Mouse (Mus musculus): Measurements from ENCODE around the gene Ntsr2. TPM values are rescaled to one million over a fixed set of nuclear protein-coding genes. Genes with fewer than 3 reads are reported as not detected.

Gene Ntsr2
- polyA plus RNA-seq, 1 experiment from 2014 or later, result 0.48 TPM

- WGBS, result 49% methylated on average over 8 of the region's 8 CpGs
- no peaks in the 10 kb centered on the region for H3K27me3 ChIP-seq (replicated peaks; ENCODE audit: insufficient read depth, low read length)
Observed at GRCm38 (mm10) chr12:16644698-16645097, 8.5 kb upstream of the Ntsr2 start.

GRCm38 (mm10) chr12:16646780-16647409 is 6.3 kb upstream of the Ntsr2 start:
- Histone ChIP-seq H3K4me2 (replicated peaks; ENCODE audit: low read depth, low read length) (no peak overlapping the region), H3K9ac (replicated peaks; ENCODE audit: low read depth) (no peak overlapping the region), H3K36me3 (ENCODE audit: insufficient read depth, low read length) (no peaks in the 10 kb centered on the region), H3K4me3 (ENCODE audit: low read depth, low read length) (no peak overlapping the region), H3K9me3 (ENCODE audit: low read length) (no peaks in the 10 kb centered on the region), H3K27me3 (replicated peaks; ENCODE audit: insufficient read depth, low read length) (no peaks in the 10 kb centered on the region), H3K27ac (ENCODE audit: low read length) (no peak overlapping the region), H3K4me1 (ENCODE audit: insufficient read depth, low read depth, low read length) (no peaks in the 10 kb centered on the region)
- DNase-seq (ENCODE audit: low spot score), result no peak
- 36% methylated on average over 9 of the region's 9 CpGs for WGBS
- TF ChIP-seq CTCF (IDR thresholded peaks at IDR 0.05) (no peak), EP300 (IDR thresholded peaks at IDR 0.05) (no peak)
- ATAC-seq, result no peak

More at GRCm38 (mm10) chr12:16644698-16645097, 8.5 kb upstream of the Ntsr2 start:
- Histone ChIP-seq H3K4me2 (replicated peaks; ENCODE audit: low read depth, low read length) (no peak overlapping the region), H3K4me3 (ENCODE audit: low read depth, low read length) (no peak overlapping the region), H3K9me3 (ENCODE audit: low read length) (no peaks in the 10 kb centered on the region), H3K4me1 (ENCODE audit: insufficient read depth, low read depth, low read length) (no peaks in the 10 kb centered on the region), H3K27ac (ENCODE audit: low read length) (no peak overlapping the region), H3K9ac (replicated peaks; ENCODE audit: low read depth) (no peak overlapping the region), H3K36me3 (ENCODE audit: insufficient read depth, low read length) (no peaks in the 10 kb centered on the region)
- TF ChIP-seq EP300 (IDR thresholded peaks at IDR 0.05), result no peak
- TF ChIP-seq CTCF (IDR thresholded peaks at IDR 0.05), result no peak
- ATAC-seq, result no peak
- no peak for DNase-seq (ENCODE audit: low spot score)

GRCm38 (mm10) chr12:16648273-16648672 is 4.9 kb upstream of the Ntsr2 start:
- DNase-seq (ENCODE audit: low spot score) (no peak), ATAC-seq (no peak)
- H3K9ac ChIP-seq (replicated peaks; ENCODE audit: low read depth), result no peak overlapping the region
- H3K9me3 ChIP-seq (ENCODE audit: low read length), result no peaks in the 10 kb centered on the region
- TF ChIP-seq EP300 (IDR thresholded peaks at IDR 0.05), result no peak
- TF ChIP-seq CTCF (IDR thresholded peaks at IDR 0.05), result no peak
- no peak overlapping the region for H3K4me3 ChIP-seq (ENCODE audit: low read depth, low read length)
- 78% methylated on average over 6 of the region's 6 CpGs for WGBS
- H3K27me3 ChIP-seq (replicated peaks; ENCODE audit: insufficient read depth, low read length), result 0 out of 2 replicates have a peak, but pooled peaks cover 5% of the 10 kb centered on the region
- no peaks in the 10 kb centered on the region for H3K36me3 ChIP-seq (ENCODE audit: insufficient read depth, low read length)
- no peaks in the 10 kb centered on the region for H3K4me1 ChIP-seq (ENCODE audit: insufficient read depth, low read depth, low read length)
- H3K4me2 ChIP-seq (replicated peaks; ENCODE audit: low read depth, low read length), result no peak overlapping the region
- H3K27ac ChIP-seq (ENCODE audit: low read length), result no peak overlapping the region

- no peak overlapping the region for H3K27ac ChIP-seq (ENCODE audit: low read length)
- H3K36me3 ChIP-seq (ENCODE audit: insufficient read depth, low read length), result no peaks in the 10 kb centered on the region
- TF ChIP-seq EP300 (IDR thresholded peaks at IDR 0.05) (no peak), CTCF (IDR thresholded peaks at IDR 0.05) (no peak)
- ATAC-seq, result no peak
- no peak overlapping the region for H3K4me2 ChIP-seq (replicated peaks; ENCODE audit: low read depth, low read length)
- H3K27me3 ChIP-seq (replicated peaks; ENCODE audit: insufficient read depth, low read length), result peaks cover 19% of the 10 kb centered on the region; the same call in 1 of the 2 replicates
- H3K9ac ChIP-seq (replicated peaks; ENCODE audit: low read depth), result no peak overlapping the region
- WGBS, result 72% methylated on average over 6 of the region's 6 CpGs
- H3K4me3 ChIP-seq (ENCODE audit: low read depth, low read length), result no peak overlapping the region
- no peaks in the 10 kb centered on the region for H3K9me3 ChIP-seq (ENCODE audit: low read length)
- no peak for DNase-seq (ENCODE audit: low spot score)
- H3K4me1 ChIP-seq (ENCODE audit: insufficient read depth, low read depth, low read length), result no peaks in the 10 kb centered on the region
Observed at GRCm38 (mm10) chr12:16649819-16650218, 3.4 kb upstream of the Ntsr2 start.

GRCm38 (mm10) chr12:16655604-16656003 is 2.4 kb downstream of the Ntsr2 start:
- no peak overlapping the region for H3K27ac ChIP-seq (ENCODE audit: low read length)
- no peaks in the 10 kb centered on the region for H3K36me3 ChIP-seq (ENCODE audit: insufficient read depth, low read length)
- H3K9ac ChIP-seq (replicated peaks; ENCODE audit: low read depth), result no peak overlapping the region
- H3K9me3 ChIP-seq (ENCODE audit: low read length), result no peaks in the 10 kb centered on the region
- H3K4me1 ChIP-seq (ENCODE audit: insufficient read depth, low read depth, low read length), result no peaks in the 10 kb centered on the region
- no peak for DNase-seq (ENCODE audit: low spot score)
- no peak for ATAC-seq
- H3K27me3 ChIP-seq (replicated peaks; ENCODE audit: insufficient read depth, low read length), result peaks cover 25% of the 10 kb centered on the region; the same call in 1 of the 2 replicates
- H3K4me3 ChIP-seq (ENCODE audit: low read depth, low read length), result no peak overlapping the region
- no peak for TF ChIP-seq EP300 (IDR thresholded peaks at IDR 0.05)
- 76% methylated on average over 4 of the region's 4 CpGs for WGBS
- H3K4me2 ChIP-seq (replicated peaks; ENCODE audit: low read depth, low read length), result no peak overlapping the region

GRCm38 (mm10) chr12:16656906-16657875 is 4.0 kb downstream of the Ntsr2 start:
- no peak for TF ChIP-seq EP300 (IDR thresholded peaks at IDR 0.05)
- no peak for TF ChIP-seq CTCF (IDR thresholded peaks at IDR 0.05)
- no peak for ATAC-seq
- Histone ChIP-seq H3K4me3 (ENCODE audit: low read depth, low read length) (no peak overlapping the region), H3K9ac (replicated peaks; ENCODE audit: low read depth) (no peak overlapping the region), H3K4me1 (ENCODE audit: insufficient read depth, low read depth, low read length) (no peaks in the 10 kb centered on the region), H3K27me3 (replicated peaks; ENCODE audit: insufficient read depth, low read length) (peaks cover 25% of the 10 kb centered on the region; the same call in 1 of the 2 replicates), H3K4me2 (replicated peaks; ENCODE audit: low read depth, low read length) (no peak overlapping the region), H3K36me3 (ENCODE audit: insufficient read depth, low read length) (no peaks in the 10 kb centered on the region), H3K27ac (ENCODE audit: low read length) (no peak overlapping the region), H3K9me3 (ENCODE audit: low read length) (no peaks in the 10 kb centered on the region)
- 62% methylated on average over 5 of the region's 5 CpGs for WGBS
- no peak for DNase-seq (ENCODE audit: low spot score)
